Mouse (Mus musculus): ENCODE measurements around the gene Cenpp. TPM values are rescaled to one million over a fixed set of nuclear protein-coding genes. Genes with fewer than 3 reads are reported as not detected.

The Cenpp gene
- polyA plus RNA-seq, 1 experiment from 2014 or later = 33.2 TPM

GRCm38 (mm10) chr13:49651136-49651535, 1.4 kb downstream of the Cenpp start:
- no peak overlapping the region; the same call in 1 of the 2 replicates for H3K4me3 ChIP-seq (ENCODE audit: low read length)
- no peak overlapping the region for H3K27ac ChIP-seq (ENCODE audit: low read length)
- ATAC-seq (ENCODE audit: low read depth) = no peak
- H3K9me3 ChIP-seq (ENCODE audit: control insufficient read depth, low read length) = no peaks in the 10 kb centered on the region
- H3K4me2 ChIP-seq (ENCODE audit: low read depth, low read length) = peak overlapping the region; percentile 84
- H3K9ac ChIP-seq (ENCODE audit: low read length) = 0 out of 2 replicates have a peak overlapping the region, but pooled peaks have one; percentile 5
- WGBS = 33% methylated on average over 2 of the region's 2 CpGs
- H3K27me3 ChIP-seq (ENCODE audit: control insufficient read depth, insufficient read depth, low read depth, low read length) = no peaks in the 10 kb centered on the region
- H3K36me3 ChIP-seq (ENCODE audit: control insufficient read depth, insufficient read depth, low read length) = no peaks in the 10 kb centered on the region
- peaks cover 10% of the 10 kb centered on the region for H3K4me1 ChIP-seq (replicated peaks; ENCODE audit: control insufficient read depth, insufficient read depth, low read length)

GRCm38 (mm10) chr13:49646019-49646418, 6.6 kb downstream of the Cenpp start:
- 75% methylated on average over 1 of the region's 1 CpGs for WGBS
- no peak for ATAC-seq (ENCODE audit: low read depth)
- no peaks in the 10 kb centered on the region for H3K9me3 ChIP-seq (ENCODE audit: control insufficient read depth, low read length)

DNA sequence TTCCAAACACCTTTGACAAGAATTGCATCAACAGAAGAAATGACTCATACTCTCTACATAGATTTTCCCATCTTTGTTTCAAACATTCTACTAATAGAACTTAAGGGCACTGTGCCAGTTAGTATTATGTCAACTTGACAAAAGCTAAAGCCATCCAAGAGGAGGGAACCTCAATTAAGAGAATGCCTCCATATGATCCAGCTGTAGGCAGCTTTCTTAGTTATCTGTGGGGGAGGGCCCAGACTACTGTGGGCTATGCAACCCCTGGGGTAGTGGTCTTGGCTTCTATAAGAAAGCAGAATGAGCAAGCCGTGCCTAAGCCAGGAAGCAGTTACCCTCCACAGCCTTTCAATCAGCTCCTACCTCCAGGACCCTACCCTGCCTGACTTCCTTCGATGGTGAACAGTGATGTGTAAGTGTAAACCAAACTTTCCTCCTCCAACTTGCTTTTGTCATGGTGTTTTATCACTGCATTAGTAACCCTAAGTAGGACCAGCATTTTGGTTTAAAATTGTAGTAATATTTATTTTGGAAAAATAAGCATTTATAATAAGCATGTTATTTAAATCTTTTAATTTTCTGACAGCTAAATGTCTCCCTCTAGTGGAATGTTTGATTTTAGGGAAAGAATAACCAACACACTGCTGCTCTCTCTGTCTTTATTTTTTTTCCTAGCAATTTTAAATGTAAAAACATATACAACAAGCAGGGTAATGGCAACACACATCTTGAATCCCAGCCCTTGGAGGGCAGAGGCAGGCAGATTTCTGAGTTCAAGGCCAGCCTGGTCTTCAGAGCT, 7.7 kb downstream of the Cenpp start:
- peak; percentile 81 for ATAC-seq (ENCODE audit: low read depth)
- Histone ChIP-seq H3K4me1 (replicated peaks; ENCODE audit: control insufficient read depth, insufficient read depth, low read length) (no peaks in the 10 kb centered on the region), H3K27ac (ENCODE audit: low read length) (peak overlapping the region; percentile 26), H3K36me3 (ENCODE audit: control insufficient read depth, insufficient read depth, low read length) (no peaks in the 10 kb centered on the region), H3K4me2 (ENCODE audit: low read depth, low read length) (no peak overlapping the region), H3K9ac (ENCODE audit: low read length) (no peak overlapping the region), H3K9me3 (ENCODE audit: control insufficient read depth, low read length) (no peaks in the 10 kb centered on the region), H3K4me3 (ENCODE audit: low read length) (no peak overlapping the region), H3K27me3 (ENCODE audit: control insufficient read depth, insufficient read depth, low read depth, low read length) (no peaks in the 10 kb centered on the region)
- WGBS = 59% methylated on average over 2 of the region's 2 CpGs

More at GRCm38 (mm10) chr13:49646019-49646418, 6.6 kb downstream of the Cenpp start:
- Histone ChIP-seq H3K27ac (ENCODE audit: low read length) (no peak overlapping the region), H3K36me3 (ENCODE audit: control insufficient read depth, insufficient read depth, low read length) (no peaks in the 10 kb centered on the region), H3K4me3 (ENCODE audit: low read length) (no peak overlapping the region), H3K4me1 (replicated peaks; ENCODE audit: control insufficient read depth, insufficient read depth, low read length) (no peaks in the 10 kb centered on the region), H3K4me2 (ENCODE audit: low read depth, low read length) (no peak overlapping the region), H3K9ac (ENCODE audit: low read length) (no peak overlapping the region), H3K27me3 (ENCODE audit: control insufficient read depth, insufficient read depth, low read depth, low read length) (no peaks in the 10 kb centered on the region)

DNA sequence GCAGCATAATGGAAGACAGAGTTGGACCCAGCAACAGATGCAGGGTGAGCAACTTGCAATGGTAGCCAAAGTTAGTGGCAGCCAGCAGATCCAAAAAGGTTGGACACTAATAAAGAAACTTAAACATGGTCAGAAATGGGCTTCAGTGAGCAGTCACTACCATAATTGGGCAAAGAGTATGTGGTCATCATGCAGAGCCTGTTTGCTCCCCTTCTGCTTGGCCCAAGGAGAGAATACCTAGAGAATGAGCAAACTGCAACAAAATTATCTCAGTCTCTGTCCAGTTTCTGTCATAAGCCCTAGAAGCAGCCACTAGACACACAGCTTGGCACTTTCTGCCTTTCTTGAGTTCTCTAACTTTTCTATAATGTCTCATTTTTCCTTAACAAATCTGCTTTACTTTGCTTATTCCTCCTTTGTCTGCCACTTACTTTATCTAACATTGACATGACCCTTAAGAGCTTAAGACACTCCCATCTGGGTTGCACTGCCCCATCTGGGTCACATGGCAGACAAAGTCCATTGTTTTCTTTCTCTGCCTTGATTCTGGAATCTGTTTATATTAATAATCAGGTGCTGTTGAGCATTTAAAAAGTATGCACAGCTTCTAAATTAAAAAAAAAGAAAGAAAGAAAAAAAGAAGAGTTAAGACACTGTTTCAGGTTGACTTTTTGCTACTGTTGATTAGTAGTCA, 8.8 kb downstream of the Cenpp start:
- Histone ChIP-seq H3K27me3 (ENCODE audit: control insufficient read depth, insufficient read depth, low read depth, low read length) (no peaks in the 10 kb centered on the region), H3K4me2 (ENCODE audit: low read depth, low read length) (no peak overlapping the region), H3K9me3 (ENCODE audit: control insufficient read depth, low read length) (no peaks in the 10 kb centered on the region), H3K36me3 (ENCODE audit: control insufficient read depth, insufficient read depth, low read length) (no peaks in the 10 kb centered on the region), H3K4me3 (ENCODE audit: low read length) (no peak overlapping the region), H3K27ac (ENCODE audit: low read length) (no peak overlapping the region), H3K9ac (ENCODE audit: low read length) (no peak overlapping the region), H3K4me1 (replicated peaks; ENCODE audit: control insufficient read depth, insufficient read depth, low read length) (no peaks in the 10 kb centered on the region)
- no peak for ATAC-seq (ENCODE audit: low read depth)

DNA sequence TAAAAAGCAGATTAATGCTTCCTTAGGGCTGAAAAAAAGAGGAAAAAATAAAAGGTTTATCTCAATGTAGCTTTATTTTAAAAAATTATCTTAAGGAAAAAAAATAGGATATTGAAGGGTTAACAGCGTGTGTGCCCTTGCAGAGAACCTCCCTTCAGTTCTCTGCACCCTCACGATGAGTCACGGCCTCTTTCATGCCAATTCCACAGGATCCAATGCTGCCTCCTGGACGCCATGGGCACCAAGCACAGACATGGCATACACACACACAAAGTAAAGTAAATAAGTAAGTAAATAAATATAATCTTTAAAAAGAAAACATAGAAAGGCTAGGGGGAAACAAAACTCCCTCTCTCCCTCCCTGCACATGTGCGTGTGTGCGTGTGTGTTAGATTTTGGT, 9.9 kb downstream of the Cenpp start:
- no peak for ATAC-seq (ENCODE audit: low read depth)
- Histone ChIP-seq H3K4me3 (ENCODE audit: low read length) (no peak overlapping the region), H3K9me3 (ENCODE audit: control insufficient read depth, low read length) (no peaks in the 10 kb centered on the region), H3K36me3 (ENCODE audit: control insufficient read depth, insufficient read depth, low read length) (no peaks in the 10 kb centered on the region), H3K27ac (ENCODE audit: low read length) (no peak overlapping the region), H3K27me3 (ENCODE audit: control insufficient read depth, insufficient read depth, low read depth, low read length) (no peaks in the 10 kb centered on the region), H3K9ac (ENCODE audit: low read length) (no peak overlapping the region), H3K4me2 (ENCODE audit: low read depth, low read length) (no peak overlapping the region), H3K4me1 (replicated peaks; ENCODE audit: control insufficient read depth, insufficient read depth, low read length) (no peaks in the 10 kb centered on the region)
- WGBS = 73% methylated on average over 6 of the region's 6 CpGs

- no peak for ATAC-seq (ENCODE audit: low read depth)
Observed at GRCm38 (mm10) chr13:49639965-49640364, 12.6 kb downstream of the Cenpp start.

GRCm38 (mm10) chr13:49629076-49629475, 23.5 kb downstream of the Cenpp start:
- WGBS = 82% methylated on average over 2 of the region's 2 CpGs
- no peak for ATAC-seq (ENCODE audit: low read depth)

More at GRCm38 (mm10) chr13:49639965-49640364, 12.6 kb downstream of the Cenpp start:
- H3K4me3 ChIP-seq (ENCODE audit: low read length) = no peak overlapping the region
- no peak overlapping the region for H3K4me2 ChIP-seq (ENCODE audit: low read depth, low read length)
- H3K27me3 ChIP-seq (ENCODE audit: control insufficient read depth, insufficient read depth, low read depth, low read length) = no peaks in the 10 kb centered on the region
- H3K36me3 ChIP-seq (ENCODE audit: control insufficient read depth, insufficient read depth, low read length) = no peaks in the 10 kb centered on the region
- no peaks in the 10 kb centered on the region for H3K9me3 ChIP-seq (ENCODE audit: control insufficient read depth, low read length)
- H3K4me1 ChIP-seq (replicated peaks; ENCODE audit: control insufficient read depth, insufficient read depth, low read length) = no peaks in the 10 kb centered on the region
- WGBS = 98% methylated on average over 2 of the region's 2 CpGs
- no peak overlapping the region for H3K27ac ChIP-seq (ENCODE audit: low read length)
- no peak overlapping the region for H3K9ac ChIP-seq (ENCODE audit: low read length)

GRCm38 (mm10) chr13:49628167-49628566, 24.4 kb downstream of the Cenpp start:
- H3K27me3 ChIP-seq (ENCODE audit: control insufficient read depth, insufficient read depth, low read depth, low read length) = no peaks in the 10 kb centered on the region
- H3K4me3 ChIP-seq (ENCODE audit: low read length) = no peak overlapping the region
- no peak overlapping the region for H3K9ac ChIP-seq (ENCODE audit: low read length)
- H3K4me1 ChIP-seq (replicated peaks; ENCODE audit: control insufficient read depth, insufficient read depth, low read length) = 0 out of 2 replicates have a peak, but pooled peaks cover 1% of the 10 kb centered on the region
- no peak overlapping the region for H3K4me2 ChIP-seq (ENCODE audit: low read depth, low read length)
- H3K9me3 ChIP-seq (ENCODE audit: control insufficient read depth, low read length) = no peaks in the 10 kb centered on the region
- ATAC-seq (ENCODE audit: low read depth) = no peak
- H3K36me3 ChIP-seq (ENCODE audit: control insufficient read depth, insufficient read depth, low read length) = no peaks in the 10 kb centered on the region
- H3K27ac ChIP-seq (ENCODE audit: low read length) = no peak overlapping the region

More at GRCm38 (mm10) chr13:49629076-49629475, 23.5 kb downstream of the Cenpp start:
- no peak overlapping the region for H3K4me2 ChIP-seq (ENCODE audit: low read depth, low read length)
- H3K4me1 ChIP-seq (replicated peaks; ENCODE audit: control insufficient read depth, insufficient read depth, low read length) = no peaks in the 10 kb centered on the region
- H3K9me3 ChIP-seq (ENCODE audit: control insufficient read depth, low read length) = no peaks in the 10 kb centered on the region
- no peak overlapping the region for H3K9ac ChIP-seq (ENCODE audit: low read length)
- H3K27me3 ChIP-seq (ENCODE audit: control insufficient read depth, insufficient read depth, low read depth, low read length) = no peaks in the 10 kb centered on the region
- no peak overlapping the region for H3K4me3 ChIP-seq (ENCODE audit: low read length)
- no peaks in the 10 kb centered on the region for H3K36me3 ChIP-seq (ENCODE audit: control insufficient read depth, insufficient read depth, low read length)
- H3K27ac ChIP-seq (ENCODE audit: low read length) = no peak overlapping the region

GRCm38 (mm10) chr13:49623216-49623615, 29.4 kb downstream of the Cenpp start:
- 24% methylated on average over 1 of the region's 1 CpGs for WGBS
- Histone ChIP-seq H3K27ac (ENCODE audit: low read length) (no peak overlapping the region), H3K4me3 (ENCODE audit: low read length) (no peak overlapping the region), H3K4me2 (ENCODE audit: low read depth, low read length) (no peak overlapping the region), H3K9me3 (ENCODE audit: control insufficient read depth, low read length) (no peaks in the 10 kb centered on the region), H3K9ac (ENCODE audit: low read length) (no peak overlapping the region), H3K4me1 (replicated peaks; ENCODE audit: control insufficient read depth, insufficient read depth, low read length) (0 out of 2 replicates have a peak, but pooled peaks cover 2% of the 10 kb centered on the region), H3K36me3 (ENCODE audit: control insufficient read depth, insufficient read depth, low read length) (no peaks in the 10 kb centered on the region), H3K27me3 (ENCODE audit: control insufficient read depth, insufficient read depth, low read depth, low read length) (no peaks in the 10 kb centered on the region)
- peak; percentile 57; the same call in 1 of the 2 replicates for ATAC-seq (ENCODE audit: low read depth)
